Mouse (Mus musculus): ENCODE measurements at regions not wholly inside any gene's neighbourhood (a gene's known extent, or its start where the extent isn't known, plus 50 kb on each side); places are given as distances from the start of the nearest gene placed in this dataset.

- no peak for DNase-seq
These were observed 2017.1 kb upstream of the Pcdh20 start for GRCm38 (mm10) chr14:90488301-90488700.

GRCm38 (mm10) chr14:90447971-90448370, 1976.8 kb upstream of the Pcdh20 start:
- DNase-seq: no peak

GRCm38 (mm10) chr14:90432874-90433543, 1961.8 kb upstream of the Pcdh20 start:
- peak in 1 of 2 experiments; percentile 1 for DNase-seq

GRCm38 (mm10) chr14:90412707-90413106, 1941.5 kb upstream of the Pcdh20 start:
- no peak for DNase-seq

- DNase-seq: no peak
These were observed 1935.2 kb upstream of the Pcdh20 start for GRCm38 (mm10) chr14:90406350-90406749.

GRCm38 (mm10) chr14:90405476-90405875, 1934.3 kb upstream of the Pcdh20 start:
- DNase-seq: no peak

GRCm38 (mm10) chr14:90367256-90367936, 1896.2 kb upstream of the Pcdh20 start:
- no peak for DNase-seq

- no peak for DNase-seq
These were observed 1863.3 kb upstream of the Pcdh20 start for GRCm38 (mm10) chr14:90334541-90334940.

GRCm38 (mm10) chr14:90295456-90295855, 1824.3 kb upstream of the Pcdh20 start:
- peak; percentile 10 to 21 for DNase-seq

- no peak for DNase-seq
These were observed 1774.8 kb upstream of the Pcdh20 start for GRCm38 (mm10) chr14:90246042-90246441.

GRCm38 (mm10) chr14:90232661-90233060, 1761.5 kb upstream of the Pcdh20 start:
- DNase-seq: no peak

- no peak for DNase-seq
These were observed 1729.1 kb upstream of the Pcdh20 start for GRCm38 (mm10) chr14:90200294-90200693.

- no peak for DNase-seq
These were observed 1726.6 kb upstream of the Pcdh20 start for GRCm38 (mm10) chr14:90197791-90198190.

GRCm38 (mm10) chr14:90172729-90173128, 1701.5 kb upstream of the Pcdh20 start:
- DNase-seq: no peak

Measured in spleen, adult 18-20 months (tissue).